Mouse (Mus musculus) lung, adult 2 months (tissue): ENCODE measurements around the gene Slc16a12.
"Not testable (repeated sequence)": the region's sequence is repeated elsewhere in the genome, so short reads cannot be mapped to it uniquely, and the experiment has no call there.

Experiments used
- CTCF ChIP-seq: fragments of 200-500 bp; IDR thresholded peaks from 2 replicates; pipeline ENCODE4 v1.5.1; 2011; ENCODE audit warnings: mild to moderate bottlenecking, low read length, control low read depth; ENCODE audit not compliant: insufficient read depth
- POLR2A ChIP-seq: fragments of 200-500 bp; IDR thresholded peaks from 2 replicates; pipeline ENCODE4 v1.6.1; 2011; ENCODE audit warnings: low read depth, mild to moderate bottlenecking, control low read depth, low read length, borderline replicate concordance; ENCODE audit errors: extremely low read depth

DNA sequence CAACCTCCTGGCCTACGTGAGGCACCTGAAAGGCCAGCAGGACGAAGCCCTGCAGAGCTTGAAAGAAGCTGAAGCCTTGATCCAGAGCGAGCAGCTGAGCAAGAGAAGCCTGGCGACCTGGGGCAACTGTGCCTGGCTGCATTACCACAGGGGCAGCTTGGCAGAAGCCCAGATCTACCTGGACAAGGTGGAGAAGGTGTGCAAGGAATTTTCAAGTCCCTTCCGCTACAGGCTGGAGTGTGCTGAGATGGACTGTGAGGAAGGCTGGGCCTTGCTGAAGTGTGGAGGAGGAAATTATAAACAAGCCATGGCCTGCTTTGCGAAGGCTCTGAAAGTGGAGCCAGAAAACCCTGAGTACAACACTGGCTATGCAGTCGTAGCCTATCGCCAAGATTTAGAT lies 99.5 kb downstream of the Slc16a12 start:
- not testable (repeated sequence) for TF ChIP-seq CTCF, POLR2A
